Mouse (Mus musculus): ENCODE measurements around the gene Pck1. TPM values are rescaled to one million over a fixed set of nuclear protein-coding genes. Genes with fewer than 3 reads are reported as not detected.

Pck1 gene
- total and polyA plus RNA-seq, 2 experiments = 240 to 2,488 TPM

DNA sequence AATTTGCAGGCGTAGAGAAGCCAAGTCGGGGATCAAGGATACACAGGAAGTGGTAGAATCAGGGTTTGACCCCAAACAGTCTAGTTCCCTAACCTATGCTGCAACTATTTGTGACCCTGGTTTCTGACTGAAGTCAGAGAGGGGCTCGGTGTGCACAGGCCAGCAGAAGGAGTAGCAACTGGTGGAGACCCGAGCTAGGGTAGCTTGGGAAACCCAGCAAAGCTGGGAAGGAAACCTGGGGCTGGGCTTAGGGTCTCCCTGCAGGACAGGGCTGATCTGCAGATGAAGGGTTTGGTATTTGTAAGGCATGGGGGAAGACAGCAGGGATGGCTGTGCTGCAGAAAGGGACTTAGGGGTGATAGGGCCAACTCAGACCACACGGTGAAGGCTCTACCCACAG lies 24.6 kb downstream of the Pck1 start:
- TF ChIP-seq CTCF (IDR thresholded peaks at IDR 0.05; ENCODE audit: low read depth, low read length) (no peak), POLR2A (IDR thresholded peaks at IDR 0.05; ENCODE audit: extremely low read depth, insufficient read depth, low read length) (no peak)
- 70% methylated on average over 5 of the region's 5 CpGs for WGBS
- Histone ChIP-seq H3K36me3 (ENCODE audit: control insufficient read depth, insufficient read depth, low read length) (no peaks in the 10 kb centered on the region), H3K27me3 (ENCODE audit: control insufficient read depth, insufficient read depth, low read length) (no peaks in the 10 kb centered on the region), H3K9ac (ENCODE audit: low read depth, low read length) (no peak overlapping the region), H3K27ac (replicated peaks; ENCODE audit: insufficient read depth, low read depth, low read length) (no peak overlapping the region), H3K4me1 (ENCODE audit: control insufficient read depth, insufficient read depth, low read length) (no peaks in the 10 kb centered on the region), H3K79me2 (ENCODE audit: control insufficient read depth, insufficient read depth, low read length) (no peaks in the 10 kb centered on the region), H3K4me3 (ENCODE audit: insufficient read depth, low read depth, low read length) (no peak overlapping the region)
- DNase-seq (ENCODE audit: extremely low read depth, low read depth, low spot score) = no peak

DNA sequence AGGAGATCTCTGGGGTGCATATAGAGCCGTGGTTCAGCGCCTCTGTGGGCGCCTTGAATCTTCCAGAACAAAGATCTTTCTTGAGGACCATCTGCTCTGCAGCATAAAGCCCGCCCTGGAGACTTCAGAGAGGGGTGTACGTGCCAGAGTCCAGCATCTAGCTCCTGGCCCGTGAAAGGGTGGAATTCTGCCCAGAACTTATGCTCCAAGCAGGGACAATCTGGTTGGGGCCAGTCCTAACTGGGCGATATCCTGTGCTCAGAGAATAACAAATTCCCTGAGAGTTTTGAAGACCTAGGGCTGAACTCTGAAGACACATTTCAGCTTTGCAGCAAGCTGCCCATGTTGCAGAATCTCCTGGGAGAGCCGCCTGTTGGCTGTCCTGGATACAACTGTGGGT lies 25.1 kb downstream of the Pck1 start:
- no peak for DNase-seq (ENCODE audit: extremely low read depth, low read depth, low spot score)
- Histone ChIP-seq H3K36me3 (ENCODE audit: control insufficient read depth, insufficient read depth, low read length) (no peaks in the 10 kb centered on the region), H3K27ac (replicated peaks; ENCODE audit: insufficient read depth, low read depth, low read length) (no peak overlapping the region), H3K9ac (ENCODE audit: low read depth, low read length) (no peak overlapping the region), H3K79me2 (ENCODE audit: control insufficient read depth, insufficient read depth, low read length) (no peaks in the 10 kb centered on the region), H3K4me1 (ENCODE audit: control insufficient read depth, insufficient read depth, low read length) (no peaks in the 10 kb centered on the region), H3K27me3 (ENCODE audit: control insufficient read depth, insufficient read depth, low read length) (no peaks in the 10 kb centered on the region), H3K4me3 (ENCODE audit: insufficient read depth, low read depth, low read length) (no peak overlapping the region)
- TF ChIP-seq POLR2A (IDR thresholded peaks at IDR 0.05; ENCODE audit: extremely low read depth, insufficient read depth, low read length) = no peak
- no peak for TF ChIP-seq CTCF (IDR thresholded peaks at IDR 0.05; ENCODE audit: low read depth, low read length)
- 84% methylated on average over 8 of the region's 8 CpGs for WGBS

DNA sequence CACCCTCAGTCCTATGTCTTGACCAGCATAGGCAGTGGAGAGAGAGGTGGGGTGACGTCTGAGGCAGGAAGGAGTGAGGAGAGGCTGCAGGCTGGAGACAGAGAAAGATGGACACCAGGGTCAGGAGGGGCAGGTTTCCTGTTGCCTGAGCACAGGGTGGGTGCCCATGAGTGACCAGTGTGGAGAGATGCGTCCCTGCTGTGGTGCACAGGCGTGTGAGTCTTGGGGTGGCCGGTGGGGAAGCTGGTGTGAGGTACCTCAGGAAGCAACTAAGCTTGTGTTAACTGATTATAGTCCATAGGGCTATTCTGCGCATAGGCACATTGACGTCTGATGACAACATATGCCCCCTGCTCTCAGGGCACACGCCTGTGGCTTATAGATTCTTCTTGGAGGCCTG lies 26.2 kb downstream of the Pck1 start:
- no peaks in the 10 kb centered on the region for H3K36me3 ChIP-seq (ENCODE audit: control insufficient read depth, insufficient read depth, low read length)
- no peaks in the 10 kb centered on the region for H3K27me3 ChIP-seq (ENCODE audit: control insufficient read depth, insufficient read depth, low read length)
- no peak for DNase-seq (ENCODE audit: extremely low read depth, low read depth, low spot score)
- H3K4me1 ChIP-seq (ENCODE audit: control insufficient read depth, insufficient read depth, low read length) = no peaks in the 10 kb centered on the region
- no peak for TF ChIP-seq POLR2A (IDR thresholded peaks at IDR 0.05; ENCODE audit: extremely low read depth, insufficient read depth, low read length)
- TF ChIP-seq CTCF (IDR thresholded peaks at IDR 0.05; ENCODE audit: low read depth, low read length) = no peak
- H3K4me3 ChIP-seq (ENCODE audit: insufficient read depth, low read depth, low read length) = no peak overlapping the region
- no peaks in the 10 kb centered on the region for H3K79me2 ChIP-seq (ENCODE audit: control insufficient read depth, insufficient read depth, low read length)
- no peak overlapping the region for H3K27ac ChIP-seq (replicated peaks; ENCODE audit: insufficient read depth, low read depth, low read length)
- WGBS = 80% methylated on average over 7 of the region's 7 CpGs
- H3K9ac ChIP-seq (ENCODE audit: low read depth, low read length) = no peak overlapping the region

DNA sequence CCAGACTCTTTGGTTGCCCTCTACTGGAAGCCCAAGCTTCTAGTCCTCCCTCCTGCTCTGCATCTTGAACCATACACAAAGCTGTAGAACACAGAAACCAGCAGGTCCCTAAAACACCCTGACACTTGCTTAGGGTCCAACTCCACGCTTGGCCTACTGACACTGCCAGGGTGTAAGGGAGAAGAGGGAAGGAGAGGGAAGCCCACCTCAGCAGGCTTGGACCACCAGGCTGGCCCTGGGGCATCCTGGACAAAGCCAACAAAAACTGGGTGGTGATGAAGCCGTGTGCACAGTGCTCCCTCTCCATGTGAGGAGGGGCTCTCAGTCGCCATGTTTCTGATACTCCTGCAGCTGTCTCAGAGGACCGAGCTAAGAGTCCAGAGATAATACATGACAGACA lies 27.2 kb downstream of the Pck1 start:
- H3K4me1 ChIP-seq (ENCODE audit: control insufficient read depth, insufficient read depth, low read length) = no peaks in the 10 kb centered on the region

DNA sequence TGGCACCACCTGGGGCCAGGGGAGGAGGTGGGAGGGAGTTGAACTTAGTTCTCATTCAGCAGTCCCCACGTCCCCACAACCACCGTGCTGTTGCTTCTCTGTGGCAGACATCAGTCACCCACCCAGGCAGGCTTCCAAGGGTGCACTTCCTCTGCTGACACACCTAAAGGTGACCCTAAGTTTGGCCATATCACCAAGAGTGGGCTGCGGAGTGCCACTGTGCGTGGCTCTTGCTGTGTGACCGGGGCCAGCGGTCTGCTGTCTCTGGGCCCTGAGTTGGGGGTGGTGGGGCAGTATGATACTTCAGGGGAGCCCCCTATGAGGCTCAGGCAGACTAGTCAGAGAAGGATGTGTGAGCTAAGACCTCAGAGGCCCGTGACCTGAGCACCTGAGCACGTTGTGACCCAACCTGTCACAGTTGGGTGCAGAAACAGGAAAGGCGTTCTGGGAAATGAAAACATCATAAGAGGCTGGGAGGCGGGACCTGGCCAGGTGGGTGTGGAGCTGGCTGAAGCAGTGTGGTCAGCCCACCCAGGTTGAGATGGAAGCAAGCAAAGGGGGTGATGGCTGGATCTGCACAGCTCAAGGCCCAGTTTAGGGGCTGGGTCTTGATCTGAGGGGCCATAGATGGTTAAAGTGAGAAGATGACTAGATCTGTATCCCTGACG lies 28.0 kb downstream of the Pck1 start:
- H3K79me2 ChIP-seq (ENCODE audit: control insufficient read depth, insufficient read depth, low read length) = no peaks in the 10 kb centered on the region
- H3K27ac ChIP-seq (replicated peaks; ENCODE audit: insufficient read depth, low read depth, low read length) = no peak overlapping the region
- no peaks in the 10 kb centered on the region for H3K36me3 ChIP-seq (ENCODE audit: control insufficient read depth, insufficient read depth, low read length)
- no peaks in the 10 kb centered on the region for H3K4me1 ChIP-seq (ENCODE audit: control insufficient read depth, insufficient read depth, low read length)
- WGBS = 89% methylated on average over 11 of the region's 11 CpGs
- no peak for TF ChIP-seq POLR2A (IDR thresholded peaks at IDR 0.05; ENCODE audit: extremely low read depth, insufficient read depth, low read length)
- TF ChIP-seq CTCF (IDR thresholded peaks at IDR 0.05; ENCODE audit: low read depth, low read length) = no peak
- DNase-seq (ENCODE audit: extremely low read depth, low read depth, low spot score) = no peak
- no peaks in the 10 kb centered on the region for H3K27me3 ChIP-seq (ENCODE audit: control insufficient read depth, insufficient read depth, low read length)
- no peak overlapping the region for H3K4me3 ChIP-seq (ENCODE audit: insufficient read depth, low read depth, low read length)
- no peak overlapping the region for H3K9ac ChIP-seq (ENCODE audit: low read depth, low read length)

More for the DNA sequence above, 27.2 kb downstream of the Pck1 start:
- Histone ChIP-seq H3K79me2 (ENCODE audit: control insufficient read depth, insufficient read depth, low read length) (no peaks in the 10 kb centered on the region), H3K4me3 (ENCODE audit: insufficient read depth, low read depth, low read length) (no peak overlapping the region), H3K36me3 (ENCODE audit: control insufficient read depth, insufficient read depth, low read length) (no peaks in the 10 kb centered on the region), H3K27ac (replicated peaks; ENCODE audit: insufficient read depth, low read depth, low read length) (no peak overlapping the region), H3K27me3 (ENCODE audit: control insufficient read depth, insufficient read depth, low read length) (no peaks in the 10 kb centered on the region), H3K9ac (ENCODE audit: low read depth, low read length) (no peak overlapping the region)
- no peak for DNase-seq (ENCODE audit: extremely low read depth, low read depth, low spot score)
- TF ChIP-seq CTCF (IDR thresholded peaks at IDR 0.05; ENCODE audit: low read depth, low read length) (no peak), POLR2A (IDR thresholded peaks at IDR 0.05; ENCODE audit: extremely low read depth, insufficient read depth, low read length) (no peak)
- WGBS = 82% methylated on average over 4 of the region's 4 CpGs

DNA sequence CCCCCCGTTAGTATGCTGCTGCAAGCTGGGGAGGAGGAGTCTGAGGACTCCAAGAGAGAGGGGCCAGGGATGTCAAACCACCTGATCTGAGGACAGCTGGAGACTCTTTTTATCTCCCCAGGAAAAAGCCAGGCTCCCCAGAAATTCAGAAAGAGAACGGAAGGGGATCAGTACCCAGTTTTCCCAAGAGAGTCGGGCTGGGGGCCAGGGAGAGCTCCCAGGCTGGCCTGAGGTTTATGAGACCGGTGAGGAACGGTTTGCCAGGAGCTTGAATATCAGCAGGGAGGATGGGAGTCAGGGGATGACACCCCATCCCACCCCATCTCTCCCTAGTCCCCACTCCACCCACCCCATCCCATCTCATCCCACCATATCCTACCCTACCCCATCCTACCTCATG lies 28.6 kb downstream of the Pck1 start:
- WGBS = 83% methylated on average over 5 of the region's 5 CpGs
- Histone ChIP-seq H3K27ac (replicated peaks; ENCODE audit: insufficient read depth, low read depth, low read length) (no peak overlapping the region), H3K9ac (ENCODE audit: low read depth, low read length) (no peak overlapping the region), H3K4me3 (ENCODE audit: insufficient read depth, low read depth, low read length) (no peak overlapping the region), H3K4me1 (ENCODE audit: control insufficient read depth, insufficient read depth, low read length) (0 out of 2 replicates have a peak, but pooled peaks cover under 1% of the 10 kb centered on the region), H3K79me2 (ENCODE audit: control insufficient read depth, insufficient read depth, low read length) (no peaks in the 10 kb centered on the region), H3K36me3 (ENCODE audit: control insufficient read depth, insufficient read depth, low read length) (no peaks in the 10 kb centered on the region), H3K27me3 (ENCODE audit: control insufficient read depth, insufficient read depth, low read length) (no peaks in the 10 kb centered on the region)
- TF ChIP-seq POLR2A (IDR thresholded peaks at IDR 0.05; ENCODE audit: extremely low read depth, insufficient read depth, low read length) = no peak
- no peak for TF ChIP-seq CTCF (IDR thresholded peaks at IDR 0.05; ENCODE audit: low read depth, low read length)
- no peak for DNase-seq (ENCODE audit: extremely low read depth, low read depth, low spot score)

All from liver, adult 2 months (tissue).